Mouse (Mus musculus) embryonic facial prominence, embryonic 14.5 days (tissue): ENCODE results near the gene D17Wsu92e. TPM values are rescaled to one million over a fixed set of nuclear protein-coding genes. Genes with fewer than 3 reads are reported as not detected.
A peak's percentile ranks its signal among the peaks of the same experiment; 100 is the strongest.
"Not testable (repeated sequence)": the region's sequence is repeated elsewhere in the genome, so short reads cannot be mapped to it uniquely, and the experiment has no call there.

Experiments used
- ATAC-seq: fragments of 200-750 bp; cut with Nextera tagmentation; 2 replicates; pipeline ENCODE4 v1.8.0; 2017; ENCODE audit warnings: low read depth, moderate number of reproducible peaks, moderate TSS enrichment
- DNase-seq: peaks from one replicate; pipeline ENCODE4 v3.0.0-alpha.2; 2015; ENCODE audit warnings: low spot score
- H3K27ac ChIP-seq: fragments of 300-500 bp; sonication (generic); replicated peaks from 2 replicates; pipeline ENCODE4 v1.5.1; 2014; ENCODE audit warnings: low read depth, mild to moderate bottlenecking, low read length, moderate library complexity
- H3K27me3 ChIP-seq: fragments of 300-500 bp; sonication (generic); replicated peaks from 2 replicates; pipeline ENCODE4 v1.6.1; 2014; ENCODE audit warnings: low read length; ENCODE audit not compliant: control insufficient read depth, insufficient read depth
- H3K36me3 ChIP-seq: fragments of 300-500 bp; sonication (generic); 2 replicates; pipeline ENCODE4 v1.6.1; 2014; ENCODE audit warnings: low read length, mixed read lengths; ENCODE audit not compliant: control insufficient read depth, insufficient read depth
- H3K4me1 ChIP-seq: fragments of 300-500 bp; sonication (generic); 2 replicates; pipeline ENCODE4 v1.6.1; 2014; ENCODE audit warnings: antibody characterized with exemption, low read length; ENCODE audit not compliant: control insufficient read depth, insufficient read depth
- H3K4me2 ChIP-seq: fragments of 300-500 bp; sonication (generic); 2 replicates; pipeline ENCODE4 v1.6.1; 2014; ENCODE audit warnings: low read depth, mild to moderate bottlenecking, low read length, moderate library complexity, mixed read lengths
- H3K4me3 ChIP-seq: fragments of 300-500 bp; sonication (generic); 2 replicates; pipeline ENCODE4 v1.5.1; 2014; ENCODE audit warnings: low read depth, mild to moderate bottlenecking, low read length
- H3K9ac ChIP-seq: fragments of 300-500 bp; sonication (generic); 2 replicates; pipeline ENCODE4 v1.6.1; 2014; ENCODE audit warnings: low read depth, mild to moderate bottlenecking, low read length, moderate library complexity, mixed read lengths
- H3K9me3 ChIP-seq: fragments of 300-500 bp; sonication (generic); 2 replicates; pipeline ENCODE4 v1.6.1; 2016; ENCODE audit warnings: low read length; ENCODE audit not compliant: control insufficient read depth
- WGBS: fragments of 180-500 bp; shearing (Covaris S2); extraction: QIAGEN DNeasy Blood & Tissue Kit; methylation state at CpG from one replicate; pipeline ENCODE4 v1.1.7; 2014; 5-methylcytosine and 5-hydroxymethylcytosine counted together
- polyA plus RNA-seq: library from polyadenylated mRNA; unstranded; fragments of >200 nt; fragmentation: Nextera tagmentation; extraction: Ambion mirVana; gene quantifications from 2 replicates; pipeline ENCODE4 v1.2.1, GENCODE M21; 2014

The D17Wsu92e gene
- polyA plus RNA-seq, 1 experiment from 2014 or later, result 19.0 TPM

DNA sequence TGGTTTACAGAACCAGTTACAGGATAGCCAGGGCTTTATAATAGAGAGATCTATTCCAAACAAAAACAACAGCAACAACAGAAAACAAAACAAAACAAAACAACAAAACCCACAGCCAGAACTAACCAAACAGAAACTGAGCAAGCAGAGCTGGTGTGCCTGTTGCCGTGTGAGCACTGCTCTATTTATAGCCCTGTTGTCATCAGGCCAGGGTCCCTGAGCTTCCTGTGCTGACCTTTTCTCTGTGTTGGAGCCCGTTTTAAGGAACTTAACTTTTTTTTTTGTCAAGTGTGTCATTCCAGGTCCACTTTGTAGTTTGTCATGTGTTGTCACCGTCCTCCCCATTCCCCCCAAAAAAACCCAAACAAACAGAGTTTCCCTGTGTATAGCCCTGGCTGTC lies 30.6 kb upstream of the D17Wsu92e start:
- ATAC-seq (no peak), DNase-seq (no peak)
- H3K4me1 ChIP-seq, result no peaks in the 10 kb centered on the region
- 77% methylated on average over 3 of the region's 3 CpGs for WGBS
- H3K9ac ChIP-seq, result no peak overlapping the region
- H3K4me3 ChIP-seq, result no peak overlapping the region
- peaks cover 74% of the 10 kb centered on the region for H3K36me3 ChIP-seq
- no peak overlapping the region for H3K27ac ChIP-seq
- H3K27me3 ChIP-seq, result no peaks in the 10 kb centered on the region
- H3K4me2 ChIP-seq, result no peak overlapping the region
- H3K9me3 ChIP-seq, result no peaks in the 10 kb centered on the region

DNA sequence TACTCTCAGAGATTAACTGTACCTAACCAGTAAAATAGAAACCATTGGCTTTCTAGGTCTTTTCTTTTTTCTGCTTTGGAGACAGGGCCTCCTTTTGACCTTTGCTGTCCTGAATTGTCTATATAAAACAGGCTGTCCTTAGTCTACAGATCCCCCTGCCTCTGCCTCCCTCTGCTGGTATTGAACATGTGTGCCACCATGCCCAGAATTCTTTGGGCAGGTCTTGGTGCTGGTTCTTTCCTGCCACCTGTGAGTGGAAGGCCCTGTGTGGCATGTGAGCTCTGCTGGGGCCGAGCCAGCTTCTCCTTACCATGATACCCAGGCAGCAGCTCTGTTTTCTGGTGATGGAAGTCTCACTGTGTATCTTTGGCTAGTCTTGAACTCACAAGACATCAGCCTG lies 27.9 kb upstream of the D17Wsu92e start:
- H3K4me3 ChIP-seq, result no peak overlapping the region
- no peak overlapping the region for H3K27ac ChIP-seq
- no peaks in the 10 kb centered on the region for H3K4me1 ChIP-seq
- DNase-seq (no peak), ATAC-seq (no peak)
- H3K9me3 ChIP-seq, result no peaks in the 10 kb centered on the region
- 89% methylated on average over 1 of the region's 1 CpGs for WGBS
- H3K9ac ChIP-seq, result no peak overlapping the region
- H3K4me2 ChIP-seq, result no peak overlapping the region
- peaks cover 88% of the 10 kb centered on the region for H3K36me3 ChIP-seq
- H3K27me3 ChIP-seq, result no peaks in the 10 kb centered on the region

DNA sequence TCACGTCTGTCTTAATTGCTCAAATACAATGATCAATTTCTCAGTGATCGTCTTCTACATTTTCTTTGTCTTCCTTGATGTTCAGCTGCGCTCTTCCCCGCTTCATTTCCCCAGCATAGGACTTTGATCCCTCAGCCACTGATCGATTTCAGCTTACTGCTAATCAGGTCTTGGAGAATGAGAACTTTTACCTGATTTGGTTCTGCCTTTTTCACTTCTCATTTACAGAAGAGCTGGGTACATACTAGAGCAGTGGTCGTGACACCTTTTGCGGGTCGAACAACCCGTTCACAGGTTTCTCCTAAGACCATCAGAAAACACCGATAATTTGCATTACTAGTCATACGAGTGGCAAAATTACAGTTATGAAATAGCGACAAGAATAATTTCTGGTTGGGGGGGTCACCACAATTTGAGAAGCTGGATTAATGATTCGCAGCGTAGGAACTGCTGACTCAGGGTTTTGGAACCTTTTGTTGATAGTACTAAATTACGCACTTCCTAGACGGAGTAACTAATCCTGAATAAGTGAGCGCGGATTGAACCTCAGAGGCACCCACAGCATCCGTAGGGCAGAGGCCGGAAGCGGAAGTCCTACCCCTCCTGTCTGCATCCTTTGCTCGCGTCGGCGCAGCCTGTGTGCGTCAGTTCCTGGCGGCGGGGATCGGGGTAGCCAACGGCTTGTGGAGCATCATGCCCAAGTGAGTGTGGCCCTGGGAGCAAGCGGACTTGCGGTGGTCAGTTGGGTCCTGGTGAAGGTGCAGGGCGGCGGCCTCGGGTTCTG lies 19.2 kb upstream of the D17Wsu92e start:
- H3K4me1 ChIP-seq, result peaks cover 7% of the 10 kb centered on the region; the same call in 1 of the 2 replicates
- peaks cover 29% of the 10 kb centered on the region for H3K36me3 ChIP-seq
- H3K27me3 ChIP-seq, result no peaks in the 10 kb centered on the region
- peak overlapping the region; percentile 90 for H3K9ac ChIP-seq
- 3% methylated on average over 31 of the region's 35 CpGs for WGBS
- peak; percentile 99 for DNase-seq
- no peak overlapping the region; the same call in 1 of the 2 replicates for H3K27ac ChIP-seq
- H3K9me3 ChIP-seq, result no peaks in the 10 kb centered on the region
- peak overlapping the region; percentile 83 for H3K4me2 ChIP-seq
- H3K4me3 ChIP-seq, result peak overlapping the region; percentile 91
- peak; percentile 100 for ATAC-seq

DNA sequence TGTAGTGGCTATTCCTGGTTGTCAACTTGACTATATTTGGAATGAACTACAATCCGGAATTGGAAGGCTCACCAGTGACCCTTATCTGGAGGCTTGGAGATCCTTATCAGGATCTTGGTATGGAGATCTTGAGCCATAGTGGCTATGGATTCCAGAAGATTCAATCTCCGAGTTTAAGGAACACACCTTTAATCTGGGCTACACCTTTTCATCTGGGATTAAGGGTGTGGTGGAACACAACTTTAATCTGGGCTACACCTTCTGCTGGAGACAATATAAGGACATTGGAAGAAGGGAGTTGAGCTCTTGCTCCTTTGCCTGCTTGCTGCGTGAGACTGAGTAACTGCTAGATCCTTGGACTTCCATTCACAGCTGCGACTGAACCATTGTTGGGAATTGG lies 17.4 kb upstream of the D17Wsu92e start, which contains the start of gene Snrpc:
Snrpc (plus strand) TSS at position 301 of the 400 bp plus-strand sequence.
- H3K9me3 ChIP-seq, DNase-seq, H3K27ac ChIP-seq, H3K9ac ChIP-seq, H3K4me1 ChIP-seq, H3K27me3 ChIP-seq, H3K4me3 ChIP-seq, ATAC-seq, H3K4me2 ChIP-seq: not testable (repeated sequence)
- 74% methylated on average over 3 of the region's 4 CpGs for WGBS
- peaks cover 13% of the 10 kb centered on the region for H3K36me3 ChIP-seq

DNA sequence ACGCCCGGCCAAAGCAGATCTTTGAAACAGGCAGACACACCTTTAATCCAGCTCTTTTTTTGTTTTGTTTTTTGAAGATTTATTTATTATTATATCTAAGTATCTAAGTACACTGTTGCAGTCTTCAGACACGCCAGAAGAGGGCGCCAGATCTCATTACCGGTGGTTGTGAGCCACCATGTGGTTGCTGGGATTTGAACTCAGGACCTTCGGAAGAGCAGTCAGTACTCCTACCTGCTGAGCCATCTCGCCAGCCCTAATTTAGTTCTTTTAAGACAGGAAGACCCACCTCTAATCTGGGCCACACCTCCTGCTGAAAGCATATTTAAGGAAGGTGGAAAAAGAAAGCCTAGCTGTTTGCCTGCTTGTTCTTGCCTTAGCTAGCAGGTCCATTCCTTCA lies 10.0 kb upstream of the D17Wsu92e start:
- ATAC-seq (no peak), DNase-seq (no peak)
- Histone ChIP-seq H3K36me3 (no peaks in the 10 kb centered on the region), H3K9ac (no peak overlapping the region), H3K9me3 (no peaks in the 10 kb centered on the region), H3K4me1 (0 out of 2 replicates have a peak, but pooled peaks cover 2% of the 10 kb centered on the region), H3K27me3 (no peaks in the 10 kb centered on the region), H3K4me2 (no peak overlapping the region), H3K4me3 (no peak overlapping the region), H3K27ac (no peak overlapping the region)
- WGBS, result 55% methylated on average over 7 of the region's 7 CpGs

DNA sequence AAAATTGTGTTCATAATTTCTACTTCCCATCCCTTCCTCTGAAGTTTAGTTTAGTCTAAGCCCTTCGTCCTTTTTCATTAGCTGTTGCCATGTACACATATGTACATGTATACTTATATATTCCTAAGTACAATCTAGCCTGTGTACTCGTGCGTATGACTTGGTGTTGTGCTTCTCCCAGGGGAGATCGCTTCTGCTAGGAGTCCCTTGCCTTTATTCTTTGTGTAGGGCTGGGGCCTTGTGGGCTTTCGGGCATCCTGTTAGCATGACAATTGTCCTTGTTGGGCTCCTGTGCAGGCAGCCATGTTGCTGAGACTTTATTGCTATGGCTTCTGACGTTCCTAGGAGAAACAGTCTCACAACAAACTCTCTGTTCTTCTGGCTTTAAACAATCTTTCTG lies 7.1 kb upstream of the D17Wsu92e start:
- no peaks in the 10 kb centered on the region for H3K9me3 ChIP-seq
- H3K4me3 ChIP-seq, result peak overlapping the region; percentile 38; the same call in 1 of the 2 replicates
- ATAC-seq (no peak), DNase-seq (peak; percentile 35)
- H3K36me3 ChIP-seq, result no peaks in the 10 kb centered on the region
- H3K9ac ChIP-seq, result 0 out of 2 replicates have a peak overlapping the region, but pooled peaks have one; percentile 5
- H3K27me3 ChIP-seq, result no peaks in the 10 kb centered on the region
- H3K4me2 ChIP-seq, result peak overlapping the region; percentile 67
- H3K4me1 ChIP-seq, result 0 out of 2 replicates have a peak, but pooled peaks cover 2% of the 10 kb centered on the region
- 27% methylated on average over 6 of the region's 6 CpGs for WGBS
- H3K27ac ChIP-seq, result peak overlapping the region; percentile 24; the same call in 1 of the 2 replicates

DNA sequence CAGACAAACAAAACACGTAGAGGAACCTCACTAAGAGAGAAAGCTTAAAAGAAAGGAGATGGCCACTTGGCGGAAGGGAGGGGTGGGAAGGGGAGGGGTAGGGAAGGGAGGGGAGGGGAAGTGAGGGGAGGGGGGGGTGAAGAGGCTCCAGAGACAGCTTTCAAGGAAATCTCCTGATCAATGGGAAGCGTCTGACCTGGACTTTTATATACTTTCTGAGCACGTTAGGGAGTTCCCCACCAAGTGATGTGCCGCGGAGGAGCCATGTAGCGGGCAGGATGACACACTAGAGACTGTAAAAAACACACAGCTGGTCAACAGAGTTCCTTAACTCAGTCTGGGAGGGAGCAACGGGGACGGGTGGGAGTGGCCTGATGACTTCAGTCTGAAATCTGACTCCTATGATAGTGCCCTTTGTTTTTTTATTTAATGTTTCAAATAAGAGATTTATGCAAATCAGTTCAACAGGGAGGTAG lies 6.5 kb upstream of the D17Wsu92e start:
- no peak; the same call in 1 of the 2 replicates for ATAC-seq
- Histone ChIP-seq H3K36me3 (no peaks in the 10 kb centered on the region), H3K9me3 (no peaks in the 10 kb centered on the region), H3K9ac (peak overlapping the region; percentile 60), H3K4me3 (peak overlapping the region; percentile 38), H3K27ac (peak overlapping the region; percentile 72; the same call in 1 of the 2 replicates), H3K4me1 (0 out of 2 replicates have a peak, but pooled peaks cover 2% of the 10 kb centered on the region), H3K27me3 (no peaks in the 10 kb centered on the region), H3K4me2 (peak overlapping the region; percentile 67)
- peak; percentile 75 for DNase-seq
- 3% methylated on average over 9 of the region's 9 CpGs for WGBS

DNA sequence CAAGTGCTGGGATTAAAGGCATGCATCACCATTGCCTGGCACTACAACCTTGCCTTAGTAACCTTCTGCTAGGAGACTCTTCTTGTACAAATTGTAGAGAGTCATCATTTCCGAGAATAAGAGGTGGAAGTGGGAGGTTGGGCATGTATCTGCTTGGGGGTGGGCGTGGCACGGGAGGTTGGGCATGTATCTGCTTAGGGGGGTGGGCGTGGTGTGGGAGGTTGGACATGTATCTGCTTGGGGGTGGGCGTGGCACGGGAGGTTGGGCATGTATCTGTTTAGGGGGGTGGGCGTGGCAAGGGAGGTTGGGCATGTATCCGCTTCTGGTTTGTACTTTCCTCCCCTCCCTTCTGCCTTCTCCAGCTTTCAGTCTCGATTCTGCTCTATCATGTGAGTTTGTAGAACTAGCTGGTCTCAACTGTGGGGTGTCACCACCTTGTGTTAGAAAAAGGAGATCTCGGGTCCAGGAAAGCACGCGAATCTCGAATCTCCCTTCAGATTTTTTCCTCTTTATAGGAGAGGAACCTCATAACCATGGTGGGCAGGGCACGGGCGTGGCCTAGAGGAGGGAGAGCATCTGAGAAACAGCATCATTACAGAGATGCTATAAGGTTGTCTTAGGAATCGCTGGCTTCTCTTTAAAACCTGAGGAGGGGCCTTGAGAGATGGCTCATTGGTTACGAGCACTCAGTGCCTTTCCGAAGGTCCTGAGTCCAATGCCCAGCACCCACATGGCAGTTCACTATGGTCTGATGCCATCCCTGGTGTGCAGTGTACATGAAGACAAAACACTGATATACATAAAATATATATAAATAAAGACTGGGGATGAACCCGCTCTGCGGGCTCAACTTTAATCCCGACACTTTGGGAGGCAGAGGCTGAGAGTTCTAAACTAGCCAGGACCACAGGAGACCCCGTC lies 5.8 kb upstream of the D17Wsu92e start:
- 2% methylated on average over 22 of the region's 22 CpGs for WGBS
- peak overlapping the region; percentile 60 for H3K9ac ChIP-seq
- peak; percentile 64 for ATAC-seq

More for the DNA sequence above, 5.8 kb upstream of the D17Wsu92e start:
- peak overlapping the region; percentile 72 for H3K27ac ChIP-seq
- H3K27me3 ChIP-seq, result no peaks in the 10 kb centered on the region
- H3K9me3 ChIP-seq, result no peaks in the 10 kb centered on the region
- no peaks in the 10 kb centered on the region for H3K36me3 ChIP-seq
- peak overlapping the region; percentile 38 for H3K4me3 ChIP-seq
- H3K4me2 ChIP-seq, result peak overlapping the region; percentile 67
- H3K4me1 ChIP-seq, result peaks cover 4% of the 10 kb centered on the region
- peak; percentile 94 for DNase-seq
